Mouse (Mus musculus) layer of hippocampus, adult 2 months (tissue): ENCODE measurements at regions not wholly inside any gene's neighbourhood (a gene's known extent, or its start where the extent isn't known, plus 50 kb on each side); places are given as distances from the start of the nearest gene placed in this dataset.

Experiments
- DNase-seq, 2 experiments: peaks; one replicate each; pipeline ENCODE4 v3.0.0; 2022; ENCODE audit warnings: low spot score in 2 of 2
- H3K27ac ChIP-seq: fragments of 200-600 bp; 2 replicates; pipeline ENCODE4 v1.8.1; 2022
- H3K4me3 ChIP-seq: fragments of 200-600 bp; 2 replicates; pipeline ENCODE4 v1.8.1; 2022; ENCODE audit warnings: mild to moderate bottlenecking
- CTCF ChIP-seq: fragments of 200-600 bp; conservative IDR thresholded peaks from 2 replicates; pipeline ENCODE4 v1.8.1; 2022; ENCODE audit warnings: antibody characterized with exemption, mild to moderate bottlenecking, moderate library complexity

GRCm38 (mm10) chr15:57036806-57037566 is 440.4 kb downstream of the Slc22a22 start:
- DNase-seq = no peak
- TF ChIP-seq CTCF = no peak
- Histone ChIP-seq H3K27ac (no peak overlapping the region), H3K4me3 (no peak overlapping the region)

- DNase-seq = no peak
- Histone ChIP-seq H3K4me3 (no peak overlapping the region), H3K27ac (no peak overlapping the region)
- no peak for TF ChIP-seq CTCF
Measured at GRCm38 (mm10) chr15:57033012-57033411, 444.4 kb downstream of the Slc22a22 start.
